Mouse (Mus musculus) liver, embryonic 13.5 days (tissue): ENCODE measurements around the gene Pemt. TPM values are rescaled to one million over a fixed set of nuclear protein-coding genes. Genes with fewer than 3 reads are reported as not detected.
A peak's percentile ranks its signal among the peaks of the same experiment; 100 is the strongest.

Experiments
- ATAC-seq: fragments of 200-750 bp; cut with Nextera tagmentation; 2 replicates; pipeline ENCODE4 v1.8.0; 2017; ENCODE audit warnings: low read depth, mild to moderate bottlenecking, moderate number of reproducible peaks, moderate library complexity
- DNase-seq: peaks from one replicate; pipeline ENCODE4 v3.0.0; 2022
- H3K27ac ChIP-seq: fragments of 300-500 bp; sonication (generic); 2 replicates; pipeline ENCODE4 v1.5.1; 2015; ENCODE audit warnings: moderate library complexity, mild to moderate bottlenecking, inconsistent platforms
- H3K27me3 ChIP-seq: fragments of 300-500 bp; sonication (generic); 2 replicates; pipeline ENCODE4 v1.6.1; 2015; ENCODE audit warnings: mild to moderate bottlenecking, inconsistent platforms
- H3K36me3 ChIP-seq: fragments of 300-500 bp; sonication (generic); 2 replicates; pipeline ENCODE4 v1.6.1; 2015; ENCODE audit warnings: mild to moderate bottlenecking, inconsistent platforms
- H3K4me1 ChIP-seq: fragments of 300-500 bp; sonication (generic); replicated peaks from 2 replicates; pipeline ENCODE4 v1.6.1; 2015; ENCODE audit warnings: inconsistent platforms
- H3K4me2 ChIP-seq: fragments of 300-500 bp; sonication (generic); 2 replicates; pipeline ENCODE4 v1.6.1; 2015; ENCODE audit warnings: inconsistent platforms, mild to moderate bottlenecking, moderate library complexity
- H3K4me3 ChIP-seq: fragments of 300-500 bp; sonication (generic); replicated peaks from 2 replicates; pipeline ENCODE4 v1.5.1; 2015; ENCODE audit warnings: mild to moderate bottlenecking, inconsistent platforms
- H3K9ac ChIP-seq: fragments of 300-500 bp; sonication (generic); 2 replicates; pipeline ENCODE4 v1.6.1; 2015; ENCODE audit warnings: mild to moderate bottlenecking, inconsistent platforms
- H3K9me3 ChIP-seq: fragments of 300-500 bp; sonication (generic); replicated peaks from 2 replicates; pipeline ENCODE4 v1.6.1; 2016; ENCODE audit warnings: inconsistent platforms
- WGBS: fragments of 180-500 bp; shearing (Covaris S2); methylation state at CpG from one replicate; pipeline ENCODE4 v1.1.7; 2015; ENCODE audit not compliant: insufficient replicate concordance; 5-methylcytosine and 5-hydroxymethylcytosine counted together
- polyA plus RNA-seq: library from polyadenylated mRNA; unstranded; fragments of >200 nt; fragmentation: Nextera tagmentation; extraction: Ambion mirVana; gene quantifications from 2 replicates; pipeline ENCODE4 v1.2.1, GENCODE M21; 2015

Pemt gene
- polyA plus RNA-seq, 1 experiment from 2014 or later: 7.7 TPM

- no peak overlapping the region for H3K27ac ChIP-seq
- peak overlapping the region; percentile 58 for H3K4me3 ChIP-seq
- peaks cover 26% of the 10 kb centered on the region for H3K36me3 ChIP-seq
- DNase-seq (no peak), ATAC-seq (no peak)
- H3K4me2 ChIP-seq: peak overlapping the region; percentile 83
- WGBS: 2% methylated on average over 33 of the region's 33 CpGs
- peak overlapping the region; percentile 62 for H3K9ac ChIP-seq
- peaks cover 51% of the 10 kb centered on the region for H3K27me3 ChIP-seq
- peaks cover 44% of the 10 kb centered on the region for H3K4me1 ChIP-seq
- no peaks in the 10 kb centered on the region for H3K9me3 ChIP-seq
These were observed 82.0 kb downstream of the Pemt start for GRCm38 (mm10) chr11:59964163-59964758.

GRCm38 (mm10) chr11:59963364-59964162, 82.7 kb downstream of the Pemt start:
- H3K27ac ChIP-seq: no peak overlapping the region
- ATAC-seq (no peak), DNase-seq (no peak)
- H3K27me3 ChIP-seq: peaks cover 49% of the 10 kb centered on the region
- no peaks in the 10 kb centered on the region for H3K9me3 ChIP-seq
- H3K4me2 ChIP-seq: peak overlapping the region; percentile 83
- H3K9ac ChIP-seq: peak overlapping the region; percentile 2; the same call in 1 of the 2 replicates
- 12% methylated on average over 34 of the region's 34 CpGs for WGBS
- H3K4me3 ChIP-seq: peak overlapping the region; percentile 58
- peaks cover 44% of the 10 kb centered on the region for H3K4me1 ChIP-seq
- peaks cover 26% of the 10 kb centered on the region for H3K36me3 ChIP-seq

GRCm38 (mm10) chr11:59962590-59962989, 83.7 kb downstream of the Pemt start:
- peaks cover 47% of the 10 kb centered on the region for H3K27me3 ChIP-seq
- no peaks in the 10 kb centered on the region for H3K9me3 ChIP-seq
- H3K27ac ChIP-seq: no peak overlapping the region
- peaks cover 26% of the 10 kb centered on the region for H3K36me3 ChIP-seq
- ATAC-seq (no peak), DNase-seq (no peak)
- 76% methylated on average over 3 of the region's 3 CpGs for WGBS
- H3K4me2 ChIP-seq: no peak overlapping the region
- H3K9ac ChIP-seq: no peak overlapping the region
- H3K4me3 ChIP-seq: no peak overlapping the region
- H3K4me1 ChIP-seq: peaks cover 44% of the 10 kb centered on the region

GRCm38 (mm10) chr11:59961338-59961875, 84.9 kb downstream of the Pemt start:
- DNase-seq: no peak
- no peak overlapping the region for H3K4me2 ChIP-seq

GRCm38 (mm10) chr11:59960476-59961337, 85.6 kb downstream of the Pemt start:
- no peak overlapping the region for H3K4me2 ChIP-seq
- peaks cover 34% of the 10 kb centered on the region for H3K36me3 ChIP-seq
- no peak overlapping the region for H3K27ac ChIP-seq
- H3K9me3 ChIP-seq: no peaks in the 10 kb centered on the region
- no peak for DNase-seq
- peaks cover 34% of the 10 kb centered on the region for H3K4me1 ChIP-seq
- peaks cover 40% of the 10 kb centered on the region for H3K27me3 ChIP-seq
- H3K4me3 ChIP-seq: no peak overlapping the region
- 66% methylated on average over 20 of the region's 20 CpGs for WGBS
- no peak overlapping the region for H3K9ac ChIP-seq
- no peak for ATAC-seq

More at GRCm38 (mm10) chr11:59961338-59961875, 84.9 kb downstream of the Pemt start:
- 70% methylated on average over 9 of the region's 9 CpGs for WGBS
- Histone ChIP-seq H3K27me3 (peaks cover 47% of the 10 kb centered on the region), H3K4me1 (peaks cover 41% of the 10 kb centered on the region), H3K9ac (no peak overlapping the region), H3K27ac (no peak overlapping the region), H3K9me3 (no peaks in the 10 kb centered on the region), H3K4me3 (no peak overlapping the region), H3K36me3 (peaks cover 30% of the 10 kb centered on the region)
- no peak for ATAC-seq

- ATAC-seq: no peak
- H3K4me3 ChIP-seq: no peak overlapping the region
- no peak overlapping the region for H3K4me2 ChIP-seq
- no peaks in the 10 kb centered on the region for H3K9me3 ChIP-seq
- H3K9ac ChIP-seq: no peak overlapping the region
- DNase-seq: no peak
- H3K27me3 ChIP-seq: peaks cover 27% of the 10 kb centered on the region
- WGBS: 68% methylated on average over 4 of the region's 4 CpGs
- H3K27ac ChIP-seq: no peak overlapping the region
- peaks cover 45% of the 10 kb centered on the region for H3K36me3 ChIP-seq
- peaks cover 21% of the 10 kb centered on the region for H3K4me1 ChIP-seq
These were observed 86.8 kb downstream of the Pemt start for GRCm38 (mm10) chr11:59959453-59959852.

- Histone ChIP-seq H3K4me1 (peaks cover 16% of the 10 kb centered on the region), H3K27me3 (peaks cover under 1% of the 10 kb centered on the region; the same call in 1 of the 2 replicates), H3K36me3 (peaks cover 37% of the 10 kb centered on the region), H3K4me2 (no peak overlapping the region), H3K9me3 (no peaks in the 10 kb centered on the region), H3K4me3 (no peak overlapping the region), H3K9ac (no peak overlapping the region), H3K27ac (no peak overlapping the region)
- ATAC-seq (no peak), DNase-seq (no peak)
- 78% methylated on average over 6 of the region's 6 CpGs for WGBS
These were observed 89.5 kb downstream of the Pemt start for GRCm38 (mm10) chr11:59956749-59957148.

- Histone ChIP-seq H3K36me3 (peaks cover 19% of the 10 kb centered on the region), H3K9me3 (no peaks in the 10 kb centered on the region), H3K27ac (no peak overlapping the region), H3K4me2 (no peak overlapping the region), H3K27me3 (no peaks in the 10 kb centered on the region), H3K4me3 (no peak overlapping the region), H3K9ac (no peak overlapping the region), H3K4me1 (peaks cover 32% of the 10 kb centered on the region)
- WGBS: 78% methylated on average over 14 of the region's 14 CpGs
- ATAC-seq (no peak), DNase-seq (no peak)
These were observed 93.4 kb downstream of the Pemt start for GRCm38 (mm10) chr11:59952892-59953291.

- Histone ChIP-seq H3K4me2 (peak overlapping the region; percentile 80), H3K27me3 (no peaks in the 10 kb centered on the region), H3K27ac (peak overlapping the region; percentile 85), H3K4me3 (peak overlapping the region; percentile 96), H3K9ac (peak overlapping the region; percentile 98), H3K36me3 (no peaks in the 10 kb centered on the region), H3K9me3 (no peaks in the 10 kb centered on the region), H3K4me1 (peaks cover 43% of the 10 kb centered on the region)
- ATAC-seq (peak; percentile 76), DNase-seq (no peak)
- WGBS: under 1% methylated on average over 16 of the region's 16 CpGs
These were observed 97.9 kb downstream of the Pemt start for GRCm38 (mm10) chr11:59948401-59948767.

- DNase-seq (peak; percentile 88), ATAC-seq (peak; percentile 94)
- Histone ChIP-seq H3K27ac (peak within 1 kb of the TSS; percentile 85), H3K9me3 (no peaks in the 10 kb centered on the region), H3K4me3 (peak within 1 kb of the TSS; percentile 96), H3K4me1 (peaks cover 38% of the 10 kb centered on the region), H3K27me3 (no peaks in the 10 kb centered on the region), H3K9ac (peak within 1 kb of the TSS; percentile 98), H3K4me2 (peak within 1 kb of the TSS; percentile 80), H3K36me3 (no peaks in the 10 kb centered on the region)
- 2% methylated on average over 43 of the region's 43 CpGs for WGBS
These were observed 98.4 kb downstream of the Pemt start, which contains the start of gene Med9 for GRCm38 (mm10) chr11:59947752-59948400. TSS of gene Med9 (plus strand) at chr11:59948206.
